Mouse (Mus musculus): ENCODE measurements around the gene Sbk3.

The Sbk3 gene

DNA sequence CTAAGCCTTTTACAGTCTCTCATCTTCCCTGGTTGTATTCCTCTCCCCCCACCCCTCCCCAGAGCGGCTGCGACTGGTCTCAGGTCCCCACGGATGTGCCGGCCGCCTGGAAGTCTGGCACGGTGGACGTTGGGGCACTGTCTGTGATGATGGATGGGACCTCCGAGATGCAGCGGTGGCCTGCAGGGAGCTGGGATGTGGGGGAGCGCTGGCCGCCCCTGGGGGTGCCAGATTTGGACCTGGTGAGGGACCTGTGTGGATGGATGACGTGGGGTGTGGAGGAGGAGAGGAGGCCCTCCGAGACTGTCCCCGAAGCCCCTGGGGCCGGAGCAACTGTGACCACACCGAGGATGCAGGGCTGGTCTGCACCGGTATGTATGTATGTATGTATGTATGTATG, 42.6 kb downstream of the Sbk3 start:
- no peak for DNase-seq

DNA sequence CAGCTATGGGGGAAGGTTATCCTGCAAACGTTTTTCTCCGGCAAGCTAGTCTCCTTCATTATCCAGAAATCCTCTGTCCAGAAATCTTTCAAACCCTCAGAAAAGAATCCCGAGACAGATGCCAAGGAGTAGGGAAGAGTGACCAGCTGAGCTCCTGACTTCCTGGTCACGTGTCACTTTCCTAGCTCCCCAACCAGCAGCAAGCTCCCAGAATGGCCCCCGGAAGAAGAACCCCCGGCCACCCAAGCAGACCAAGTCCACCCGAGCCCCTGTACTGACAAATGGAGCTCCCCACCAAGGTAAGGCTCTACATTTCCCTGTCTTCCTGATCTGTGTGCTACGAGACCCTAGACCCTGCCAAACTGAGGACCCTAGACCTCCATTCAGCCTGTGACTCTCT, 43.3 kb downstream of the Sbk3 start:
- no peak for DNase-seq

DNA sequence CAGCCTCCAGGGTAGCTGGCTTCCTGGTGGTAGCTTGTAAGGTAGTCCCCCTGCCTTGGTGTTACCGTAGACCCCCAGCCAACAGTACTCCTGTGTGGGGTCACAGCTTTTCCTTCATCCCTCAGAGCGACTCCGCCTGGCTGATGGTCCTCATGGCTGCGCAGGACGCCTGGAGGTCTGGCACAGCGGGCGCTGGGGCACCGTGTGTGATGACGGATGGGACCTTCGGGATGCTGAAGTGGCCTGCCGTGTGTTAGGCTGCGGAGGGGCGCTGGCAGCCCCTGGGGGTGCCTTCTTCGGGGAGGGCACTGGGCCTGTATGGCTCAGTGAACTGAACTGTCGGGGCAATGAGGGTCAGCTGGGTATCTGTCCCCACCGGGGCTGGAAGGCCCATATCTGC, 44.1 kb downstream of the Sbk3 start:
- DNase-seq: no peak

DNA sequence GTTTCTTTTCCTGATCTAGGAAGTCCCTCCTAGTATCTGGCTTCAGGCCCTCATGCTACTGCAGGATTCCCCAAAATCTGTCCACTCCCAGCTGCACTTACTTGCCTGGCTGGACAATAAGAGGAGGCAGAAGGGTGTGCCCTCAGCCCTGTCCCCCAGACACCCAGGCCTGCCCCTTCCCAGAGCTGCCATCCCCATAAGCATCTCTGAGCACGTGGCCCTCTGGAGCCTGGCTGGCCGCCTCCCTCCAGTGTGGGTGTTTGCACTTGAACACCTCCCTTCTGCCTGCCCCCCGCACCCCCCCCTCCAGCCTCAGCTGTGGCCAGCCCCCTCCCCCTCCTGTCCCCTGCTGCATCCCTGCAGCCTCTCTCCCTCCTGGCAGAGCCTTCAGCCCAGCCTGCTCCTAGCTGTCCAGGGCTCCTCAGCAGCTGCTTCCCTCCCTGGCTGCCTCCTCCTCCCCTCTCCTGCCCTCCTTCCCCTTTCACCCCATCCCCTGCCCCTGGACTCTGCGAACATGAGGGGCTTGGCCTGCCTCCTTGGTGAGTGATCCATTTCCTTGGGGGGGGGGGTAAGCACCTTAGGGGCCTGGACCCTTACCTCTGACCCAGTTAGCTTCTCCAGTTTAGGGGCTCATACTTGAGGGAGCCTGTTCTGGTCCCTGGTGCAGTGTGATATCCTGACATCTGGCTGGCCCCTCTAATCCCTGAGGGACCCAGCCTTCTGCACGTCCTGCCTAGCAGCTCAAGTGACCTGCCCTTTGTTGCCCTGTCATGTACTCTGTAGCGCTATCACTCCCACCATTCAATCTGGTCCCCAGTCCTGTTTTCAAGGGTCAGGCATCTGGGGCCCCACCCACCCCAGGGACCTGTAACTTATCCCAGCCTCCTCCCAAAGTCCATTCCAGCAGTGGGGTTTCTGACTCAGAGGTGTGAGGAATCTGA, 45.3 kb downstream of the Sbk3 start, which contains the start of gene Ssc5d:
TSS of gene Ssc5d (plus strand) at position 345 of the 941 bp plus-strand sequence.
- DNase-seq: peak; percentile 58 to 72

DNA sequence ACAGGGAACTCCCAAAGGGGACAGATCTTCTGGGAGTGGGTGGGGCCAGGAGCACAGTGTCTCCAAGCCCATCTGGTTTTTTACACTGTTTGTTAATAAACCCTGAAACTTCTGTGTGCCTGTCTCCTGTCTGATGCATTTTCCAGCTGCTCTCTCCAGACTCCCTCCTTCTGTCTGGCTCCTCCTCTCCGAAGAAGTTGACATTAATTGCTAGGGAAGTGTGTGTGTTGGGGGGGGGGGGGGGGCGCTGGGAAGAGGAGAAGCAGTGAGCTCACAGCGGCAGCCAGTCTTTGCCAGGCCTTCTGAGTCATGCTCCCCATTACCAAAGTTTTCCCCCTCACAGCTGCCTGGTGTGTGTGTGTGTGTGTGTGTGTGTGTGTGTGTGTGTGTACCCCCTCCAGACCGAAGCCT, 46.1 kb downstream of the Sbk3 start:
- no peak for DNase-seq

DNA sequence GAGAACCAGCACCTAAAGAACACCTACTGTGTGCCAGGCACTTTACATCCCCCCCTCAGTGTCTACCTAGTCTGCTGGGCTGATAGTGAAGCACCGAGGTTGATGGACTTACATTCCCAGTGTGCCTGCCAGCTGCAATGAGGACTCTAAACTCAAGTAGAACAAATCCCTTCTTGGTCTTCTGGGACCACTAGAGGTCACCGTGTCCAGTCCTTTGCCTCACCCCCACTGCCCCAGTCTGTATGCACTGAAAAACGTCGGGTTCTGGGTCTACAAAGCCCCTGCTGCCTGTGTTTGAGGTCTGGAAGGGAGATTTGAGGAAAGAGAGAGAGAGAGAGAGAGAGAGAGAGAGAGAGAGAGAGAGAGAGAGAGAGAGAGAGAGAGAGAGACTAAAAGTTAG, 46.5 kb downstream of the Sbk3 start:
- DNase-seq: no peak

DNA sequence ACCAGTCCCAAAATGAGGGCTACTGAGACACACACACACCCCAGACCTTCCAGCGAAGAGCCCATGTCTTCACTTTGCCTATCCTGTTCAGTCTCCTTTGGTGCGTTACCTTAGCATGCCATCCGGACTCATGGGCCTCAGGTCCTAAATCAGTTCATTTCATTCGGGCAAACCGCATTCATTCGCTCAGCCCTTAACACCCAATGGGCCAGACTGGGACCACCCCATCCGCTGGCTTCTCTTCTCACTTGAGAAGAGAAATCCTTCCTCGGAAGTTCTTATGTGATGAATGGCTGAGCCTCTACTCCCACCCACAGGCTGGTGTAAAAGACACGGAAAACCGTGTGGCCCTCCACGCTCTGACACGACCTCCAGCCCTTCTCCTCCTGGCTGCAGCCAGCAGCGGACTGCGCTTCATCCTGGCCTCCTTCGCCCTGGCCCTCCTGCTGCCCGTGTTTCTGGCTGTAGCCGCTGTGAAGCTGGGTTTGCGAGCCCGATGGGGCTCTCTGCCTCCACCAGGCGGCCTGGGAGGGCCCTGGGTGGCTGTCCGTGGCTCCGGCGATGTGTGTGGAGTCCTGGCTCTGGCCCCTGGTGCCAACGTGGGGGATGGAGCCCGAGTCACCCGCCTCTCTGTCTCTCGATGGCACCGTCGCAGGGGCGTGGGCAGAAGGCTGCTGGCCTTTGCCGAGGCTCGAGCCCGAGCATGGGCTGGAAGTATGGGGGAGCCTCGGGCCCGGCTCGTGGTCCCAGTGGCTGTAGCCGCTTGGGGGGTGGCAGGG, 47.2 kb downstream of the Sbk3 start:
- peak; percentile 75 to 76 for DNase-seq

DNA sequence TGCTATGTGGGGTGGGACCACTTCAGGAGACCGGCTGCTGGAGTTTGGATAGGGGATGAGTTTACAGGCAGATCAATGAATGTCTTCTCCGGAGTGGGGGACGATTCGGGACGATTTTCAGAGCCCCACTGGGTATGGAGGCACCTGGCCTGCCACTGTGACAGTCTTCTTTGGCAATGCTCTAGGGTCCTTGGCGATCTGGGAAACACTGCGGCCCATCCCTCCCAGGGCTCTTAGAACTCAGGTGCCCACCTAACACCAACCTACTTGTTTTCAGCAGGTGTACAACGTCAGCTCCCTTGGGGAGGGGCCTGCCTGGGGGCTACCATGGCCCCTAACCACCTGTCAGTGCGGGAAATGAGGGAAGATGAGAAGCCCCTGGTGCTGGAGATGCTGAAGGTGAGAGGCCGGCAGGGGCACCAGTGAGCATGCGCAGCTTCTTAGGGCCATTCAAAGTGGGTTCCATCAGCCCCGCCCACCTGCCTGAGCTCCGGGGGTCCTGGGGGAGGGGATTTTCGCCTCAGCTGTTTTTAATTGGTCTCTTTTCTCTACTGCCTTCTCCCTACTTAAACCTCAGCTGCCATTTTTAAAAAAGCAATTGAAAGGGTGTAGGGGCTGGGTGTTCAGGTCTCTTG, 47.9 kb downstream of the Sbk3 start:
- peak; percentile 94 for DNase-seq

DNA sequence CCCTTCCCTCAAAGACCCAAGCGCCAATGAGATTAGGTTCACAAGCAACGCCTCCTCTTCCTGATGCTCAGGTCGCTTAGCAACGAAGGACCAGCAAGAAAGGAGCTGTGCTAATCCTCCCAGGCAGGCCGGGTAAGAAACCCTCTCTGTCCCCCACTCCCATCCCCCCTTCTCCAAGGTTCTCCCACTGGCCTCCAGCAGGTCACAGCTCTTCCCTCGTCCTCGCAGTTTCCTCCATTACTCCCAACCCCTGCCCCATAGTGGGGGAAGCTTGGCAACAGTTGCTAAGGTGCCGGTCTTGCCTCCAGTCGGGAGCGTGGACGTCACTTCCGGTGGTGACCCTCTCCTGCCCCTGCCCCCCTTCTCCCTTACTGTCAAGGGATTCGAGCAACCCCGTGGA, 48.5 kb downstream of the Sbk3 start:
- peak; percentile 94 for DNase-seq

DNA sequence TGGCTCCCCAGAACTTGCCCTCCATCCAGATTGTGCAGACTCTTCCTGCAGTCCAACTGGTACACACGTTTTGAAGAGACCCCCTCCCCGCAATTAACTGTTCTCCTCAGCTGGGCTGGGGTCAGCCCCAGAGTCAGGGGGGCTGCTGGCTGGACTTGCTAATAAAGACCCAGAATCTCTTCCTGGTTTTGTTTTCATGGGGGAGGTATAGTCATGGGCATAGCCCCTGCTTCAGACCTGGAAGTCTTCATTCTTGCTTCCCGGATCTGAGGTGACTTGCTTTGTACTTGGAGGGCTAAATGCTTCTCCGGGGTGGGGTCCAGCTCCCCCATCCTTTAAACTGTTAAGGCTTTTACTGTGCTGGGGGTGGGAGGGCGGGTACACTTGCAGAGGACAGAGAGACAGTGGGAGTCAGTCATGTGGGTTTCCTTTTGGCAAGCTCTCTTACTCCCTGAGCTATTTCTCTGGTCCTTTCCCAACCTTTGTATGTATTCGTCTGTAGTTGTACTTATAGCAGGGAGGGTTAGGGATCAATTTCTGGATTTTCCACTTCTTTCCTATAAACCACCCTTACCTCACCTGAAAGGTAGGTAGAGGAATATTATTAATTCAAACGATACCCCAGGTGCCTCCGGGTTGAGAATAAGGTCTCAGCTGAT, 49.0 kb downstream of the Sbk3 start, which contains the start of gene Nat14:
TSS of gene Nat14 (plus strand) at position 205 of the 659 bp plus-strand sequence.
- peak in 1 of 2 experiments; percentile 14 for DNase-seq

DNA sequence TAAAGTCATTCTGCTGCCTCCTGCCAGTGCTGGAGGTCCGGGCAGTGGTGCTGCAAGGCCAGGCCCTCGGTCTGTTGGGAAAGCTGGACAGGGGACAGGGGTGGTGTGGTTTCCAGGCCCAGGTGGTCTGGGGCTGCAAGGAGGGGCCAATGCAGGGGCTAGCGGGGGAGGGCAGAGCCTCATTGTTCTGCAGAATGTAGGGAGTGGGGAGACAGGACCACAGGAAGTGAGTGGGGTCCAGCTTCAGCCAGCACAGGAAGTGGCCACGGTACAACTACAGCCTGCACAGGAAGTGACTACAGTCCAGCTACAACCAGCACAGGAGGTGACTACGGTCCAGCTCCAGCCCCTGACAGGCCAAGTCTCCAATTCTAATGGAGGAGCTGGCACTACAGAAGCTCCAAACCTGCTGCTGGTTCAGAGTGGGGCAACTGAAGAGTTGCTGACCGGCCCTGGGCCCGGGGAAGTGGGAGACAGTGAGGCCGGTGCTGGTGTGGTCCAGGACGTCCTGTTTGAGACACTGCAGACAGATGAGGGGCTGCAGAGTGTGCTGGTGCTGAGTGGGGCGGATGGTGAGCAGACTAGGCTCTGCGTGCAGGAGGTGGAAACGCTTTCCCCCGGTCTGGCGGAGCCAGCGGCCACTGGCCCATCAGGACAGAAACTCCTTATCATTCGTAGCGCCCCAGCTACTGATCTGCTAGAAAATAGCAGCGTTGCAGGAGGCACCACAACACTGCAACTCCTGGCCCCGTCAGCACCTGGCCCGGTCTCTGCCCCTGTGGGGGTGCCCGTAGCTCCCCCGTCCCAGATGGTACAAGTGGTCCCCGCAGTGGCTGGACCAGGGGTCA, 49.8 kb downstream of the Sbk3 start:
- DNase-seq: peak; percentile 26 to 40

DNA sequence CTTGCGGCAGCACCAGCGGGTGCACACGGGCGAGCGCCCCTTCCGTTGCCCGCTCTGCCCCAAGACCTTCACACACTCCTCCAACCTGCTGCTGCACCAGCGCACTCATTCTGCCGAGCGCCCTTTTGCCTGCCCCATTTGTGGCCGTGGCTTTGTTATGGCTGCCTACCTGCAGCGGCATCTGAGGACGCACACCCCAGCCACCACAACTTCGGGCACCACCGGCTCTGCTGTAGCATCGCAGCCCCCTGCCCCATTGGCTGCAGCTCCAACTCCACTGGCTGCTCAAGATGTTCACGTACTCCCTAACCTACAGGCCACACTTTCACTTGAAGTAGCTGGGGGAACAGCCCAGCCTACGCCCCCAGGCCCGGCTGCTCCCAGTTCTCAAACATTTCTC, 50.5 kb downstream of the Sbk3 start:
- no peak for DNase-seq

DNA sequence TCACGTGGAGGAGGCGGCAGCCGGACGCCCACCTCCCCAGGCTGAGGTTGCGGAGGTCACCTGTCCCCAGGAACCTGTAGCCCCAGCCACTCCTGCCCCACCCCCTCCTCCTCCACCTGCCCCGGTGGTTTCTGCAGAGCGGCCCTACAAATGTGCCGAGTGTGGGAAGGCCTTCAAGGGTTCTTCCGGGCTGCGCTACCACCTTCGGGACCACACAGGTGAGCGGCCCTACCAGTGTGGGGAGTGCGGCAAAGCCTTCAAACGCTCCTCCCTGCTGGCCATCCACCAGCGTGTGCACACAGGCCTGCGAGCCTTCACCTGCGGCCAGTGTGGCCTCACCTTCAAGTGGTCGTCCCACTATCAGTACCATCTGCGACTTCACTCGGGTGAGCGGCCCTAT, 51.0 kb downstream of the Sbk3 start:
- peak in 1 of 2 experiments; percentile 16 for DNase-seq

DNA sequence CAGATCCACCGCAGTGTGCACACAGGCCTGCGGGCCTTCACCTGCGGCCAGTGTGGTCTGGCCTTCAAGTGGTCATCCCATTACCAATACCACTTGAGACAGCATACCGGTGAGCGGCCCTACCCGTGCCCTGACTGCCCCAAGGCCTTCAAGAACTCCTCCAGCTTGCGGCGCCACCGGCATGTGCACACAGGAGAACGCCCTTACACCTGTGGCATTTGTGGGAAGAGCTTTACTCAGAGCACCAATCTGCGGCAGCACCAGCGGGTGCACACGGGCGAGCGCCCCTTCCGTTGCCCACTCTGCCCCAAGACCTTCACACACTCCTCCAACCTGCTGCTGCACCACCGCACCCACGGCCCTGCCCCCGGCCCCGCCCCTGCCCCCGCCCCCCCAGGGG, 51.9 kb downstream of the Sbk3 start:
- DNase-seq: no peak

DNA sequence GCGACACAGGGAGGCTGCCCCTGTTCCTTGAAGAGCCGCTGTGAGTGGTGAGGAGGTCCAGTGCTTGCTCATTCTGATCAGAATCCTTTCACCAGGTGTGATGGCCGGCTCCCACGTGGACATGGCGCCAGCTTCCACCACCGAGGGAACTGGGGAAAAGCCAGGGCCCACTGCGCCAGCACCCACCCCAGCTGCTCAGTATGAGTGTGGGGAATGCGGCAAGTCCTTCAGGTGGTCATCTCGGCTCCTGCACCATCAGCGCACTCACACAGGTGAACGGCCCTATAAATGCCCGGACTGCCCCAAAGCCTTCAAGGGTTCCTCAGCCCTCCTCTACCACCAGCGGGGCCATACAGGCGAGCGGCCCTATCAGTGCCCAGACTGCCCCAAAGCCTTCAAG, 52.3 kb downstream of the Sbk3 start:
- no peak for DNase-seq

DNA sequence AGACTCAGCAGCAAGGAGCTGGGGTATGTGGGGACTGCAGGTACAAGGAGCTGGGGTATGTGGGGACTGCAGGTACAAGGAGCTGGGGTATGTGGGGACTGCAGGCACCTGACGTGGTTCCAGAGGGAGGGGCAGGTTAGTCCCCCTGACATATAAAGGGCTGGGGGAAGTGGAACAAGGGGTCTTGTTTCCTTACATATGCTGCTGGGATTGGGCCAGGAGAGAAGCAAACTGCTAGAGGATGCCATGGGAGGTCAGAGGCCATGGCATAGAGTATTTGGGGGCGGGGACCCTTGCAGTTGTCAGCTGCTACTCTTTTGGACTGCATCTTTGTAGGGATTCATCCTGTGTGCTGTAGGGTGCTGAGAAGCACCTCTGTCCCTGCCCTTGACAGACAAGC, 53.5 kb downstream of the Sbk3 start:
- no peak for DNase-seq

DNA sequence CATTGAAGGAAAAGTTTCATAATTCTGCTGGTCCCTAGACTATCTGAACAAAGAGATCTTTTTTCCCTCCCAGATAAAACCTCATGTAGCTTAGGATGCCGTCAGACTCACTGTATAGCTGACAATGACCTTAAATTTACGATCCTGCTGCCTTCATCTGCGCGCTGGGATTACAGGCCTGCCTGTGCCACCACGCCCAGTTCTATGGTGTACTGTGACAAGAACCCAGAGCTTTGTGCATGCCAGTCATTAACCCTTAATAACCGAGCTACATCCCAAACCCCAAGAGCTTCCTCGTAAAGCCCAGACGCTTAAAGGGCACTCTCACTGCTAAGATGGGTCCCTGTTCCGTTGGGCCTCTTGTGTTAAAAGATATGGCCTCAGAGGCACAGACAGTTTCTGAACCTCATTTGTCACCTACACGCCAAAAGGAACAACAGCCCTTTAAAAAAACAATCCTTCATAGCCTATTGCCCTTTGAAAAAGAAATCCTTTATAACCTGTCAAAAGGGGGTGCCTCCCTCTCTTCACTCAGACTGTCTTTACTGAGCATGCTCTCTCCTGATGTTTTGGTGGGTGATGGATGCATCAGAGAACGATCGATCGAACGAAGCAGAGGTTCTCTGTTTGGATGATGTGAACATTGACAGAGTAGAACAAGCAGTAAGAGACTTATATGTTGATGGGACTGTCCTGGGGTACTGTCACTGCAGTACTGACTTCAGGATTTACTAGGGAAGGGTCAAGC, 55.1 kb downstream of the Sbk3 start:
- DNase-seq: peak; percentile 54 to 58
